Mouse (Mus musculus): ENCODE results near the gene Strn. TPM values are rescaled to one million over a fixed set of nuclear protein-coding genes. Genes with fewer than 3 reads are reported as not detected.

Gene Strn
- polyA plus RNA-seq, 1 experiment from 2014 or later: 2.2 TPM

DNA sequence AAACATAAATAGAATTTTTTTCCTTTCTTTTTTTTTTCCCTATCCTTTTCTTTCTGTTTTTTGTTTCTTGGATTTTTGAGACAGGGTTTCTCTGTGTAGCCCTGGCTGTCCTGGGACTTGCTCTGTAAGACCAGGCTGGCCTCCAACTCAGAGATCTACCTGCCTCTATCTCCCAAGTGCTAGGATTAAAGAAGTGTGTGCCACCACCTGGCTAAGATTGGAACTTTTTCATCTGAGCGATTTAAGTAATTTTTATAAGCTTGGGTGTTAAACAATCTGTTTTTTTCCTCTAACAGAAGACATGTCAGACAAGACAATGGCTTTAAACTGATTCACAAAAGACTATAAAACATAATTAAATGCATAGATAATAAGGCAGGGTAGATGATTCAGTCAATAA, 1.4 kb upstream of the Strn start:
- Histone ChIP-seq H3K4me3 (replicated peaks) (no peak overlapping the region), H3K9me3 (replicated peaks) (no peaks in the 10 kb centered on the region), H3K36me3 (replicated peaks) (no peaks in the 10 kb centered on the region), H3K9ac (no peak overlapping the region), H3K27ac (replicated peaks) (no peak overlapping the region), H3K4me2 (no peak overlapping the region), H3K27me3 (no peaks in the 10 kb centered on the region), H3K4me1 (replicated peaks) (peaks cover 24% of the 10 kb centered on the region)
- WGBS (ENCODE audit: insufficient replicate concordance): 52% methylated on average over 1 of the region's 1 CpGs
- ATAC-seq (ENCODE audit: insufficient read depth): no peak

GRCm38 (mm10) chr17:78737771-78738170, 775 bp upstream of the Strn start:
- Histone ChIP-seq H3K27ac (replicated peaks) (no peak overlapping the region), H3K9ac (no peak overlapping the region)

GRCm38 (mm10) chr17:78736473-78736988, 465 bp downstream of the Strn start:
- H3K36me3 ChIP-seq (replicated peaks): no peaks in the 10 kb centered on the region
- under 1% methylated on average over 59 of the region's 60 CpGs for WGBS (ENCODE audit: insufficient replicate concordance)

More at GRCm38 (mm10) chr17:78737771-78738170, 775 bp upstream of the Strn start:
- Histone ChIP-seq H3K4me3 (replicated peaks) (no peak overlapping the region), H3K36me3 (replicated peaks) (no peaks in the 10 kb centered on the region), H3K9me3 (replicated peaks) (no peaks in the 10 kb centered on the region), H3K4me1 (replicated peaks) (peaks cover 24% of the 10 kb centered on the region), H3K4me2 (no peak overlapping the region), H3K27me3 (no peaks in the 10 kb centered on the region)
- WGBS (ENCODE audit: insufficient replicate concordance): 49% methylated on average over 2 of the region's 2 CpGs
- no peak for ATAC-seq (ENCODE audit: insufficient read depth)

DNA sequence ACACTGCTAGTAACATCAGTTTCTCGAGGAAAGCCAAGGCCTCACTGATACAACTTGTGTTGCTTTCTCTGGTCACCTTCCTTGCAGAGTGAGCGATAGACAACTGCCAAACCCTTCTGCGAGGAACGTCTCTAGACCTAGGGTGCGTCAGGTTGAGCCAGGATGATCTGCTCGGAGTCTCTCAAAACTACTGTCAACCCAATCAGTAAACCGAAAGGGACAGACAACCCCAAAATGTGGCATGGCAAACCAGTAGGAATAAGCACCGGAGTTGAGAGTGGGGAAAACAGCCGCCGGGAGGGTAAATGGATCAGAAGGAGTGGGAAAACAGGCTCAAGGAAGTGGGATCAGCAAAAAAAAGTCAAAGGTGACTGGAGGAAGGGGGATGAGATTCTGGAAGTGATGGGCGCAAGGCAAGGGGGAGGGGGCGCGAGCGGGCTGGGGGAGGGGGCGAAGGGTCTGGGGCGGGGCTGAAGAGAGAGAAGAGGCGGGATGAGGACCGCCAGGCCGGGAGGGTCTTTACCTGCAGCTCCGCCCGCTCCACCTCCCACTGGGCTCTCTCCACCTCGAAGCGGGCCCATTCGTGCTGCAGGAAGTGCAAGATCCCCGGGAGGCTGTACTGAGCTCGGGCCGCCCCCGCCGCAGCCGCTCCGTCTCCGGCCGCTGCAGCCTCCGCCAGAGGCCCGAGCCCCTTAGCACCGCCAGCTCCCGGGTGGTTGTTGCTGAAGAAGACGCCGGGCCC, 1.1 kb downstream of the Strn start:
- peak overlapping the region; percentile 75 for H3K4me2 ChIP-seq
- 2% methylated on average over 36 of the region's 39 CpGs for WGBS (ENCODE audit: insufficient replicate concordance)
- no peaks in the 10 kb centered on the region for H3K9me3 ChIP-seq (replicated peaks)
- peaks cover 29% of the 10 kb centered on the region for H3K4me1 ChIP-seq (replicated peaks)
- ATAC-seq (ENCODE audit: insufficient read depth): peak; percentile 72
- peak overlapping the region; percentile 96 for H3K4me3 ChIP-seq (replicated peaks)
- H3K27ac ChIP-seq (replicated peaks): peak overlapping the region; percentile 96
- H3K36me3 ChIP-seq (replicated peaks): no peaks in the 10 kb centered on the region
- H3K27me3 ChIP-seq: no peaks in the 10 kb centered on the region
- peak overlapping the region; percentile 96 for H3K9ac ChIP-seq

More at GRCm38 (mm10) chr17:78736473-78736988, 465 bp downstream of the Strn start:
- Histone ChIP-seq H3K27me3 (no peaks in the 10 kb centered on the region), H3K27ac (replicated peaks) (peak overlapping the region; percentile 96), H3K9ac (peak overlapping the region; percentile 96), H3K9me3 (replicated peaks) (no peaks in the 10 kb centered on the region), H3K4me1 (replicated peaks) (peaks cover 29% of the 10 kb centered on the region), H3K4me3 (replicated peaks) (peak overlapping the region; percentile 96), H3K4me2 (peak overlapping the region; percentile 87)
- ATAC-seq (ENCODE audit: insufficient read depth): peak; percentile 98

GRCm38 (mm10) chr17:78734806-78735205, 2.2 kb downstream of the Strn start:
- ATAC-seq (ENCODE audit: insufficient read depth): no peak
- H3K27ac ChIP-seq (replicated peaks): no peak overlapping the region
- no peaks in the 10 kb centered on the region for H3K36me3 ChIP-seq (replicated peaks)
- H3K4me2 ChIP-seq: peak overlapping the region; percentile 75
- peaks cover 29% of the 10 kb centered on the region for H3K4me1 ChIP-seq (replicated peaks)
- peak overlapping the region; percentile 96 for H3K4me3 ChIP-seq (replicated peaks)
- H3K9me3 ChIP-seq (replicated peaks): no peaks in the 10 kb centered on the region
- 73% methylated on average over 10 of the region's 10 CpGs for WGBS (ENCODE audit: insufficient replicate concordance)
- no peaks in the 10 kb centered on the region for H3K27me3 ChIP-seq
- H3K9ac ChIP-seq: peak overlapping the region; percentile 96

DNA sequence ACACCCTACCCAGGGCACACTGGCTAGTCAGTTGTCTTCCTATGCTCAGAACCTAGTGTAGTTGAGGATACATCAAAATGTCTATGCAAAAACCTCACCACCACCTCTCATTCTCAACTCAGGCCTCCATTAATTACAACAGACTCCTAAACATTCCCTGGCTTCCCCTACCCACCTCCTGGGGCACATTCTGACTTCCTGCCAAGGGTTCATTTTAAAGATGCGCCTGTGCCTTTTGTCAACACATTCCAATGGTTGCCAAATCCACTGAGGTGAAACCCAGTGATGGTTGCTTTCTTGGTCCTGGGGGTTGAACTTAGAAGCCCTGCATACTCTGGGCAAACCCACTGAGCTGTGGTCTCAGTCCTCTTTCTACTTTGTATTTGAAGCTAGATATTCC, 4.9 kb downstream of the Strn start:
- 68% methylated on average over 1 of the region's 1 CpGs for WGBS (ENCODE audit: insufficient replicate concordance)
- Histone ChIP-seq H3K9ac (no peak overlapping the region), H3K36me3 (replicated peaks) (no peaks in the 10 kb centered on the region), H3K9me3 (replicated peaks) (no peaks in the 10 kb centered on the region), H3K27ac (replicated peaks) (no peak overlapping the region), H3K4me1 (replicated peaks) (peaks cover 31% of the 10 kb centered on the region), H3K4me3 (replicated peaks) (no peak overlapping the region), H3K27me3 (no peaks in the 10 kb centered on the region), H3K4me2 (no peak overlapping the region)
- no peak for ATAC-seq (ENCODE audit: insufficient read depth)

DNA sequence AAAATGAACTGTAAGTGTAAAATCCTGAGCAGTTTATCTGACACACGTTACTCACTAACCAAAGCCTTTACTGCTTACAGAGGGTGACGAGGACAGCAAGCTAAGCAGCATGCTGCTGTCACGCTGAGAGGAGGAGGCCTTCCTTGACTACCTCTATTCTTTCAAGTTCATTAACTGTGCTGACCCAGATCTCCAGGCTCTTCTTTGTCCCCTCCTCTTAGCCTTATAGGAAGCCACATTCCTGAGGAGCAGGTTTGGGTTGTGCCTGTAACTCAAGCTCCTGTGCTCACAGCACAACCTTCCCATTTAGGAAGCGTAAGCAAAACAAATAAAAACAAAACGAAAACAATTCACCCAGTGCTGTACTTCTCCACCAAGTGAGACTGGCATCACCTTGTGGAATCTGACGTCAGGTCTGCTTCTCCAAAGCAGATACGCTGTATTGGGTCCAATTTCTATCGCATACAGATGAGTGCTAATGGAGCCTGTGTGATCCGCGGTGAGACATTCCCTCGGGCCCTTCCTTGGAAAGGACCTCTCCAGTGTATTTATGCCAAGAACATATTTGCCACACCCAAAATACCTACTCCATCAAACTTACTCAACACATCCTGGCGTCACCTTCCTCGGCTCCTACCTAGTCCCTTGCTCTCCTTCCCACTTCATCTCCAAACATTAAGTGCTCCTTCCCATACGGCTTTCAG, 10.1 kb downstream of the Strn start:
- no peak overlapping the region for H3K9ac ChIP-seq
- H3K4me1 ChIP-seq (replicated peaks): peaks cover 25% of the 10 kb centered on the region
- no peaks in the 10 kb centered on the region for H3K36me3 ChIP-seq (replicated peaks)
- no peaks in the 10 kb centered on the region for H3K27me3 ChIP-seq
- H3K4me3 ChIP-seq (replicated peaks): no peak overlapping the region
- 82% methylated on average over 14 of the region's 14 CpGs for WGBS (ENCODE audit: insufficient replicate concordance)
- H3K27ac ChIP-seq (replicated peaks): no peak overlapping the region
- no peak for ATAC-seq (ENCODE audit: insufficient read depth)
- no peaks in the 10 kb centered on the region for H3K9me3 ChIP-seq (replicated peaks)
- no peak overlapping the region for H3K4me2 ChIP-seq

- Histone ChIP-seq H3K9ac (no peak overlapping the region), H3K9me3 (replicated peaks) (no peaks in the 10 kb centered on the region), H3K4me2 (peak overlapping the region; percentile 35; the same call in 1 of the 2 replicates), H3K36me3 (replicated peaks) (no peaks in the 10 kb centered on the region), H3K4me3 (replicated peaks) (no peak overlapping the region), H3K4me1 (replicated peaks) (peaks cover 22% of the 10 kb centered on the region), H3K27ac (replicated peaks) (peak overlapping the region; percentile 61), H3K27me3 (no peaks in the 10 kb centered on the region)
- WGBS (ENCODE audit: insufficient replicate concordance): 32% methylated on average over 6 of the region's 6 CpGs
- peak; percentile 93 for ATAC-seq (ENCODE audit: insufficient read depth)
Observed at GRCm38 (mm10) chr17:78724461-78725055, 12.4 kb downstream of the Strn start.

- no peaks in the 10 kb centered on the region for H3K27me3 ChIP-seq
- WGBS (ENCODE audit: insufficient replicate concordance): 74% methylated on average over 7 of the region's 7 CpGs
Observed at GRCm38 (mm10) chr17:78721690-78722089, 15.3 kb downstream of the Strn start.

DNA sequence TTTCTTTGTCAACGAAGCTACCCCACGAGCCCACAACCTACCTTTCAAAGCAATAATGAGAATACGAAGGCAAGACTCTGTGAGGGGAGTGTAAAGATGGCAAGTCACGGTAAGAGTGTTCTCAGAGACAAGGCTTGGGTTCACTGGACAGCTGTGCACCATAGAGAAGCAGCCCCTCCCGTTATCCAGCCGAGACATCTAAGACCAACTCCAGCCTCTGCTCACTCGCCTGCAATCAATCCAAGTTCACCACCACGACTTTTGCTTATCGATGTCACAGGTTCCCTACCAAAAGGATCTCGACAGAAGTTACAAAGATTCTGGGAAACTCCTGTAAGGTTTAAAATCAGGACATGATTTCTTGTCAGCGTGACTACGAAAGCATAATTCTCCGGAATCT, 17.9 kb downstream of the Strn start:
- Histone ChIP-seq H3K4me1 (replicated peaks) (peaks cover 6% of the 10 kb centered on the region; the same call in 1 of the 2 replicates), H3K4me3 (replicated peaks) (no peak overlapping the region), H3K27me3 (no peaks in the 10 kb centered on the region), H3K36me3 (replicated peaks) (peaks cover 7% of the 10 kb centered on the region), H3K9me3 (replicated peaks) (no peaks in the 10 kb centered on the region), H3K9ac (no peak overlapping the region), H3K27ac (replicated peaks) (no peak overlapping the region), H3K4me2 (no peak overlapping the region)
- no peak for ATAC-seq (ENCODE audit: insufficient read depth)
- WGBS (ENCODE audit: insufficient replicate concordance): 83% methylated on average over 13 of the region's 13 CpGs

More at GRCm38 (mm10) chr17:78721690-78722089, 15.3 kb downstream of the Strn start:
- no peak overlapping the region for H3K9ac ChIP-seq
- H3K27ac ChIP-seq (replicated peaks): no peak overlapping the region
- no peak overlapping the region for H3K4me3 ChIP-seq (replicated peaks)
- no peaks in the 10 kb centered on the region for H3K9me3 ChIP-seq (replicated peaks)
- ATAC-seq (ENCODE audit: insufficient read depth): no peak
- H3K36me3 ChIP-seq (replicated peaks): peaks cover 7% of the 10 kb centered on the region
- H3K4me1 ChIP-seq (replicated peaks): peaks cover 16% of the 10 kb centered on the region
- no peak overlapping the region for H3K4me2 ChIP-seq

GRCm38 (mm10) chr17:78710258-78710657, 26.7 kb downstream of the Strn start:
- 61% methylated on average over 2 of the region's 2 CpGs for WGBS (ENCODE audit: insufficient replicate concordance)
- no peak for ATAC-seq (ENCODE audit: insufficient read depth)
- Histone ChIP-seq H3K4me2 (no peak overlapping the region), H3K36me3 (replicated peaks) (peaks cover 4% of the 10 kb centered on the region; the same call in 1 of the 2 replicates), H3K27ac (replicated peaks) (no peak overlapping the region), H3K27me3 (no peaks in the 10 kb centered on the region), H3K4me3 (replicated peaks) (no peak overlapping the region), H3K9ac (no peak overlapping the region), H3K9me3 (replicated peaks) (no peaks in the 10 kb centered on the region), H3K4me1 (replicated peaks) (no peaks in the 10 kb centered on the region)

Measured in liver, embryonic 15.5 days (tissue).